Mouse (Mus musculus): ENCODE measurements at regions not wholly inside any gene's neighbourhood (a gene's known extent, or its start where the extent isn't known, plus 50 kb on each side); places are given as distances from the start of the nearest gene placed in this dataset.
"Not testable (repeated sequence)": the region's sequence is repeated elsewhere in the genome, so short reads cannot be mapped to it uniquely, and the experiment has no call there.

GRCm38 (mm10) chr2:10658317-10658716 lies 288.0 kb downstream of the Sfmbt2 start:
- no peak overlapping the region for H3K4me3 ChIP-seq (ENCODE audit: insufficient read depth, poor library complexity, severe bottlenecking)

GRCm38 (mm10) chr2:10667915-10668314 lies 297.6 kb downstream of the Sfmbt2 start:
- not testable (repeated sequence) for H3K36me3 ChIP-seq (ENCODE audit: control insufficient read depth, insufficient read depth); H3K27me3 ChIP-seq (ENCODE audit: control insufficient read depth, insufficient read depth, insufficient read length); H3K79me3 ChIP-seq (ENCODE audit: low read depth); H3K4me3 ChIP-seq (ENCODE audit: insufficient read depth, poor library complexity, severe bottlenecking); H3K79me2 ChIP-seq (ENCODE audit: control insufficient read depth, insufficient read depth); H3ac ChIP-seq (ENCODE audit: control insufficient read depth, insufficient read length, low read depth)

More at GRCm38 (mm10) chr2:10658317-10658716, 288.0 kb downstream of the Sfmbt2 start:
- Histone ChIP-seq H3K79me3 (ENCODE audit: low read depth) (no peaks in the 10 kb centered on the region), H3ac (ENCODE audit: control insufficient read depth, insufficient read length, low read depth) (no peak overlapping the region), H3K36me3 (ENCODE audit: control insufficient read depth, insufficient read depth) (no peaks in the 10 kb centered on the region), H3K79me2 (ENCODE audit: control insufficient read depth, insufficient read depth) (no peaks in the 10 kb centered on the region), H3K27me3 (ENCODE audit: control insufficient read depth, insufficient read depth, insufficient read length) (no peaks in the 10 kb centered on the region)
- TF ChIP-seq FOSL1 (IDR thresholded peaks at IDR 0.05; ENCODE audit: insufficient read depth, low read length, poor library complexity, severe bottlenecking): no peak
- TF ChIP-seq MYOG (IDR thresholded peaks at IDR 0.05; ENCODE audit: control insufficient read depth, extremely low read depth, insufficient read length): no peak
- TF ChIP-seq USF1 (IDR thresholded peaks at IDR 0.05; ENCODE audit: low read depth): no peak
- TF ChIP-seq CEBPB (IDR thresholded peaks at IDR 0.05; ENCODE audit: low read depth): no peak
- no peak for TF ChIP-seq CTCF (IDR thresholded peaks at IDR 0.05; ENCODE audit: control insufficient read depth, insufficient read depth, insufficient read length)
- TF ChIP-seq MYOD1 (IDR thresholded peaks at IDR 0.05; ENCODE audit: control insufficient read depth, insufficient read length, low read depth): no peak
- no peak for TF ChIP-seq MAX (IDR thresholded peaks at IDR 0.05)

- Histone ChIP-seq H3K79me2 (ENCODE audit: control insufficient read depth, insufficient read depth) (no peaks in the 10 kb centered on the region), H3K36me3 (ENCODE audit: control insufficient read depth, insufficient read depth) (no peaks in the 10 kb centered on the region), H3K27me3 (ENCODE audit: control insufficient read depth, insufficient read depth, insufficient read length) (no peaks in the 10 kb centered on the region), H3K79me3 (ENCODE audit: low read depth) (no peaks in the 10 kb centered on the region), H3K4me3 (ENCODE audit: insufficient read depth, poor library complexity, severe bottlenecking) (no peak overlapping the region), H3ac (ENCODE audit: control insufficient read depth, insufficient read length, low read depth) (no peak overlapping the region)
- TF ChIP-seq USF1 (IDR thresholded peaks at IDR 0.05; ENCODE audit: low read depth) (no peak), CTCF (IDR thresholded peaks at IDR 0.05; ENCODE audit: control insufficient read depth, insufficient read depth, insufficient read length) (no peak), CEBPB (IDR thresholded peaks at IDR 0.05; ENCODE audit: low read depth) (no peak), MAX (IDR thresholded peaks at IDR 0.05) (no peak), MYOG (IDR thresholded peaks at IDR 0.05; ENCODE audit: control insufficient read depth, extremely low read depth, insufficient read length) (no peak), FOSL1 (IDR thresholded peaks at IDR 0.05; ENCODE audit: insufficient read depth, low read length, poor library complexity, severe bottlenecking) (no peak), MYOD1 (IDR thresholded peaks at IDR 0.05; ENCODE audit: control insufficient read depth, insufficient read length, low read depth) (no peak)
These were observed 300.4 kb downstream of the Sfmbt2 start for GRCm38 (mm10) chr2:10670423-10671298.

- TF ChIP-seq MAX (IDR thresholded peaks at IDR 0.05): no peak
- TF ChIP-seq USF1 (IDR thresholded peaks at IDR 0.05; ENCODE audit: low read depth): no peak
- no peak for TF ChIP-seq MYOD1 (IDR thresholded peaks at IDR 0.05; ENCODE audit: control insufficient read depth, insufficient read length, low read depth)
- TF ChIP-seq MYOG (IDR thresholded peaks at IDR 0.05; ENCODE audit: control insufficient read depth, extremely low read depth, insufficient read length): no peak
- TF ChIP-seq CTCF (IDR thresholded peaks at IDR 0.05; ENCODE audit: control insufficient read depth, insufficient read depth, insufficient read length): no peak
- TF ChIP-seq FOSL1 (IDR thresholded peaks at IDR 0.05; ENCODE audit: insufficient read depth, low read length, poor library complexity, severe bottlenecking): no peak
- TF ChIP-seq CEBPB (IDR thresholded peaks at IDR 0.05; ENCODE audit: low read depth): no peak
- H3K4me3 ChIP-seq (ENCODE audit: insufficient read depth, poor library complexity, severe bottlenecking): no peak overlapping the region
- no peaks in the 10 kb centered on the region for H3K36me3 ChIP-seq (ENCODE audit: control insufficient read depth, insufficient read depth)
- H3K79me3 ChIP-seq (ENCODE audit: low read depth): no peaks in the 10 kb centered on the region
- no peaks in the 10 kb centered on the region for H3K27me3 ChIP-seq (ENCODE audit: control insufficient read depth, insufficient read depth, insufficient read length)
- H3K79me2 ChIP-seq (ENCODE audit: control insufficient read depth, insufficient read depth): no peaks in the 10 kb centered on the region
- H3ac ChIP-seq (ENCODE audit: control insufficient read depth, insufficient read length, low read depth): no peak overlapping the region
These were observed 301.0 kb downstream of the Sfmbt2 start for GRCm38 (mm10) chr2:10671299-10671632.

GRCm38 (mm10) chr2:10672196-10672595 lies 301.9 kb downstream of the Sfmbt2 start:
- Histone ChIP-seq H3K36me3 (ENCODE audit: control insufficient read depth, insufficient read depth) (no peaks in the 10 kb centered on the region), H3ac (ENCODE audit: control insufficient read depth, insufficient read length, low read depth) (no peak overlapping the region)
- no peak for TF ChIP-seq USF1 (IDR thresholded peaks at IDR 0.05; ENCODE audit: low read depth)
- TF ChIP-seq MYOD1 (IDR thresholded peaks at IDR 0.05; ENCODE audit: control insufficient read depth, insufficient read length, low read depth): no peak
- no peak for TF ChIP-seq CTCF (IDR thresholded peaks at IDR 0.05; ENCODE audit: control insufficient read depth, insufficient read depth, insufficient read length)
- no peak for TF ChIP-seq FOSL1 (IDR thresholded peaks at IDR 0.05; ENCODE audit: insufficient read depth, low read length, poor library complexity, severe bottlenecking)
- TF ChIP-seq MYOG (IDR thresholded peaks at IDR 0.05; ENCODE audit: control insufficient read depth, extremely low read depth, insufficient read length): no peak
- TF ChIP-seq CEBPB (IDR thresholded peaks at IDR 0.05; ENCODE audit: low read depth): no peak
- no peak for TF ChIP-seq MAX (IDR thresholded peaks at IDR 0.05)

More at GRCm38 (mm10) chr2:10672196-10672595, 301.9 kb downstream of the Sfmbt2 start:
- Histone ChIP-seq H3K4me3 (ENCODE audit: insufficient read depth, poor library complexity, severe bottlenecking) (no peak overlapping the region), H3K27me3 (ENCODE audit: control insufficient read depth, insufficient read depth, insufficient read length) (no peaks in the 10 kb centered on the region), H3K79me2 (ENCODE audit: control insufficient read depth, insufficient read depth) (no peaks in the 10 kb centered on the region), H3K79me3 (ENCODE audit: low read depth) (no peaks in the 10 kb centered on the region)

All from C2C12 (cell line).